Mouse (Mus musculus) small intestine, adult 2 months (tissue): ENCODE measurements around the gene Abhd18.

Source experiments
- CTCF ChIP-seq: fragments of 200-500 bp; IDR thresholded peaks from 2 replicates; pipeline ENCODE4 v1.5.1; 2012; ENCODE audit warnings: low read depth, mild to moderate bottlenecking, control low read depth, inconsistent platforms, low read length, moderate library complexity, mixed read lengths; ENCODE audit not compliant: insufficient replicate concordance, insufficient read length; ENCODE audit errors: extremely low read depth
- POLR2A ChIP-seq: fragments of 200-500 bp; IDR thresholded peaks from 2 replicates; pipeline ENCODE4 v1.6.1; 2012; ENCODE audit warnings: low read depth, mild to moderate bottlenecking, control low read depth, inconsistent platforms, low read length, moderate library complexity

- peak; percentile 46; the same call in 1 of the 2 replicates for TF ChIP-seq CTCF
- TF ChIP-seq POLR2A, result 0 out of 2 replicates have a peak, but pooled peaks have one; percentile 39
Observed at GRCm38 (mm10) chr3:40846473-40846956, 255 bp upstream of the Abhd18 start, which contains the start of gene Mfsd8.
